Mouse (Mus musculus) small intestine, adult 2 months (tissue): ENCODE data around the gene Nsd1. TPM values are rescaled to one million over a fixed set of nuclear protein-coding genes. Genes with fewer than 3 reads are reported as not detected.
A peak's percentile ranks its signal among the peaks of the same experiment; 100 is the strongest.

Source experiments
- H3K27ac ChIP-seq: fragments of 200-500 bp; 2 replicates; pipeline ENCODE4 v1.5.1; 2012; ENCODE audit warnings: low read depth, low read length, control low read depth, inconsistent platforms; ENCODE audit not compliant: insufficient read depth
- H3K27me3 ChIP-seq: fragments of 200-500 bp; 2 replicates; pipeline ENCODE4 v1.6.1; 2012; ENCODE audit warnings: mild to moderate bottlenecking, moderate library complexity, low read length, inconsistent platforms; ENCODE audit not compliant: control insufficient read depth, insufficient read depth
- H3K36me3 ChIP-seq: fragments of 200-500 bp; 2 replicates; pipeline ENCODE4 v1.6.1; 2012; ENCODE audit warnings: mild to moderate bottlenecking, low read length, control low read depth, inconsistent platforms; ENCODE audit not compliant: control insufficient read depth, insufficient read depth
- H3K4me1 ChIP-seq: fragments of 200-500 bp; 2 replicates; pipeline ENCODE4 v1.6.1; 2012; ENCODE audit warnings: low read length, inconsistent platforms, mixed read lengths; ENCODE audit not compliant: control insufficient read depth, insufficient read depth, insufficient read length
- H3K4me3 ChIP-seq: fragments of 200-500 bp; 2 replicates; pipeline ENCODE4 v1.5.1; 2012; ENCODE audit warnings: low read depth, mild to moderate bottlenecking, control low read depth, inconsistent platforms, low read length, moderate library complexity
- CTCF ChIP-seq: fragments of 200-500 bp; IDR thresholded peaks from 2 replicates; pipeline ENCODE4 v1.5.1; 2012; ENCODE audit warnings: low read depth, mild to moderate bottlenecking, control low read depth, inconsistent platforms, low read length, moderate library complexity, mixed read lengths; ENCODE audit not compliant: insufficient replicate concordance, insufficient read length; ENCODE audit errors: extremely low read depth
- POLR2A ChIP-seq: fragments of 200-500 bp; IDR thresholded peaks from 2 replicates; pipeline ENCODE4 v1.6.1; 2012; ENCODE audit warnings: low read depth, mild to moderate bottlenecking, control low read depth, inconsistent platforms, low read length, moderate library complexity
- WGBS: fragments of 180-500 bp; shearing (Covaris S2); methylation state at CpG from one replicate; pipeline ENCODE4 v1.1.7; 2018; 5-methylcytosine and 5-hydroxymethylcytosine counted together
- polyA plus RNA-seq: library from polyadenylated mRNA; depleted of rRNA; stranded (reverse); fragments of >200 nt; gene quantifications from 2 replicates; pipeline ENCODE4 v1.2.3, GENCODE M21; 2012

The Nsd1 gene
- polyA plus RNA-seq, 1 experiment, result 16.3 TPM

DNA sequence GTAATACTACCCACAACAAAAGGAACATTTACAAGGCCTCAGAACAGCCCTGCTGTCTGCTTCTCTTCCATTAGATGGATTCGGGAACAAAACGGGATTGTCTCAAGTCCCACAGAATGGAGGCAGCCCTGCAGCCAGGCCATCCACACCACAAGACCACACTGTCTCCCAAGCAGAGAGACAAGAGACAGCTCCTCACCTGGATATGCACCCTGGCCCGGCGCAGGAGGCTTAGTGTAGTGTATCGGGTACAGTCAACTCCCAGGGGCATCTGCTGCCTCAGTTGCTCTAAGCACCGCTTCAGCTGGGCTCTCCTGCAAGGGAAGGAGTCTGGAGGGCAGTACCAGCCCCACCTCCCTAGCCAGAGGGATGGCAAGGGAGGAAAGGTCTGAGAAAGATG, 118.6 kb downstream of the Nsd1 start:
- H3K27me3 ChIP-seq, result no peaks in the 10 kb centered on the region
- H3K4me3 ChIP-seq, result no peak overlapping the region
- 90% methylated on average over 6 of the region's 6 CpGs for WGBS
- no peak overlapping the region for H3K27ac ChIP-seq
- H3K36me3 ChIP-seq, result peaks cover 27% of the 10 kb centered on the region
- peaks cover 15% of the 10 kb centered on the region for H3K4me1 ChIP-seq
- TF ChIP-seq CTCF (no peak), POLR2A (no peak)

- Histone ChIP-seq H3K4me3 (no peak overlapping the region), H3K4me1 (peaks cover 13% of the 10 kb centered on the region), H3K27ac (no peak overlapping the region), H3K36me3 (peaks cover 22% of the 10 kb centered on the region), H3K27me3 (no peaks in the 10 kb centered on the region)
- TF ChIP-seq POLR2A, result no peak
- TF ChIP-seq CTCF, result no peak
- 88% methylated on average over 4 of the region's 4 CpGs for WGBS
These were observed 119.1 kb downstream of the Nsd1 start for GRCm38 (mm10) chr13:55328641-55329040.

GRCm38 (mm10) chr13:55329109-55329682, 119.6 kb downstream of the Nsd1 start:
- WGBS, result 1% methylated on average over 29 of the region's 29 CpGs
- TF ChIP-seq CTCF (no peak), POLR2A (no peak)
- H3K4me1 ChIP-seq, result peaks cover 10% of the 10 kb centered on the region
- no peak overlapping the region for H3K27ac ChIP-seq
- H3K27me3 ChIP-seq, result no peaks in the 10 kb centered on the region
- H3K4me3 ChIP-seq, result peak overlapping the region; percentile 95
- H3K36me3 ChIP-seq, result peaks cover 16% of the 10 kb centered on the region

- no peak within 1 kb of the TSS for H3K27ac ChIP-seq
- under 1% methylated on average over 82 of the region's 82 CpGs for WGBS
- peak within 1 kb of the TSS; percentile 95 for H3K4me3 ChIP-seq
- no peak for TF ChIP-seq CTCF
- no peak for TF ChIP-seq POLR2A
- H3K4me1 ChIP-seq, result peaks cover 9% of the 10 kb centered on the region
- H3K27me3 ChIP-seq, result no peaks in the 10 kb centered on the region
- peaks cover 12% of the 10 kb centered on the region for H3K36me3 ChIP-seq
These were observed 120.3 kb downstream of the Nsd1 start, which contains the start of gene Mxd3 for GRCm38 (mm10) chr13:55329683-55330566. Gene Mxd3 (minus strand): TSS chr13:55329823.

GRCm38 (mm10) chr13:55330567-55331400, 121.2 kb downstream of the Nsd1 start:
- TF ChIP-seq CTCF (peak; percentile 32; the same call in 1 of the 2 replicates), POLR2A (no peak)
- no peaks in the 10 kb centered on the region for H3K27me3 ChIP-seq
- no peak overlapping the region for H3K27ac ChIP-seq
- peaks cover 4% of the 10 kb centered on the region for H3K36me3 ChIP-seq
- WGBS, result 68% methylated on average over 14 of the region's 14 CpGs
- H3K4me3 ChIP-seq, result peak overlapping the region; percentile 95
- H3K4me1 ChIP-seq, result peaks cover 9% of the 10 kb centered on the region

DNA sequence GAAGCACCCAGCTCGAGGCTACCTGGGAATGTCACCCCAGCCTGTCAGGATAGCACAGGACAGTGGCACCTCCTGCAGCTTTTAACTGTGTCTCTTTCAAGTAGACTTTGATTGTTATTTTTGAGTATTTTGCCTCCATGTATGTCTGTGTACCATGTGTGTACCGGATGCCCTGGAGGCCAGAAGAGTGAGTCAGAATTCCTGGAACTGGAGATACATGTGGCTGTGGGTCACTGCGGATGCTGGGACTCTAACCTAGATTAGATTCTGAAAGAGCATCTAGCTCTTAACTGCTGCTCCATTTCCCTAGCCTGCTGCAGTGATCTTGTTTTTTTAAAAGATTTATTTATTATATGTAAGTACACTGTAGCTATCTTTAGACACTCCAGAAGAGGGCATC, 122.7 kb downstream of the Nsd1 start:
- H3K27me3 ChIP-seq, result no peaks in the 10 kb centered on the region
- no peak overlapping the region for H3K4me3 ChIP-seq
- H3K27ac ChIP-seq, result no peak overlapping the region
- H3K4me1 ChIP-seq, result peaks cover 9% of the 10 kb centered on the region
- WGBS, result 82% methylated on average over 3 of the region's 3 CpGs
- no peak for TF ChIP-seq POLR2A
- no peak for TF ChIP-seq CTCF
- no peaks in the 10 kb centered on the region for H3K36me3 ChIP-seq

- Histone ChIP-seq H3K36me3 (no peaks in the 10 kb centered on the region), H3K27me3 (no peaks in the 10 kb centered on the region), H3K4me3 (no peak overlapping the region), H3K4me1 (peaks cover 5% of the 10 kb centered on the region; the same call in 1 of the 2 replicates), H3K27ac (no peak overlapping the region)
- no peak for TF ChIP-seq POLR2A
- TF ChIP-seq CTCF, result no peak
- 87% methylated on average over 4 of the region's 4 CpGs for WGBS
These were observed 126.1 kb downstream of the Nsd1 start for GRCm38 (mm10) chr13:55335701-55336100.
